Mouse (Mus musculus): ENCODE measurements around the gene Cage1. TPM values are rescaled to one million over a fixed set of nuclear protein-coding genes. Genes with fewer than 3 reads are reported as not detected.

Gene Cage1
- polyA plus RNA-seq, 1 experiment from 2014 or later: 0.94 TPM

GRCm38 (mm10) chr13:37981063-37981462, 55.8 kb downstream of the Cage1 start:
- Histone ChIP-seq H3K4me3 (ENCODE audit: low read depth, low read length) (no peak overlapping the region), H3K9me3 (replicated peaks; ENCODE audit: control insufficient read depth, low read length) (no peaks in the 10 kb centered on the region), H3K4me2 (no peak overlapping the region), H3K27ac (ENCODE audit: low read depth, low read length) (no peak overlapping the region), H3K4me1 (ENCODE audit: control insufficient read depth, insufficient read depth, low read length) (no peaks in the 10 kb centered on the region), H3K27me3 (ENCODE audit: control insufficient read depth, insufficient read depth, low read length) (no peaks in the 10 kb centered on the region), H3K9ac (ENCODE audit: low read depth, low read length) (no peak overlapping the region), H3K36me3 (ENCODE audit: control insufficient read depth, insufficient read depth, low read length) (peaks cover 52% of the 10 kb centered on the region)
- ATAC-seq (replicated peaks; ENCODE audit: insufficient number of reproducible peaks, low FRiP score, low TSS enrichment): no peak
- 90% methylated on average over 5 of the region's 5 CpGs for WGBS (ENCODE audit: insufficient replicate concordance)

- Histone ChIP-seq H3K4me3 (ENCODE audit: low read depth, low read length) (no peak overlapping the region), H3K36me3 (ENCODE audit: control insufficient read depth, insufficient read depth, low read length) (peaks cover 49% of the 10 kb centered on the region)
- 93% methylated on average over 10 of the region's 10 CpGs for WGBS (ENCODE audit: insufficient replicate concordance)
Observed at GRCm38 (mm10) chr13:37980346-37980745, 56.5 kb downstream of the Cage1 start.

GRCm38 (mm10) chr13:37979506-37979905, 57.4 kb downstream of the Cage1 start:
- Histone ChIP-seq H3K36me3 (ENCODE audit: control insufficient read depth, insufficient read depth, low read length) (peaks cover 47% of the 10 kb centered on the region), H3K27me3 (ENCODE audit: control insufficient read depth, insufficient read depth, low read length) (no peaks in the 10 kb centered on the region), H3K4me2 (no peak overlapping the region), H3K4me3 (ENCODE audit: low read depth, low read length) (no peak overlapping the region), H3K9me3 (replicated peaks; ENCODE audit: control insufficient read depth, low read length) (no peaks in the 10 kb centered on the region), H3K27ac (ENCODE audit: low read depth, low read length) (no peak overlapping the region), H3K9ac (ENCODE audit: low read depth, low read length) (no peak overlapping the region), H3K4me1 (ENCODE audit: control insufficient read depth, insufficient read depth, low read length) (no peaks in the 10 kb centered on the region)
- no peak for ATAC-seq (replicated peaks; ENCODE audit: insufficient number of reproducible peaks, low FRiP score, low TSS enrichment)
- 93% methylated on average over 12 of the region's 12 CpGs for WGBS (ENCODE audit: insufficient replicate concordance)

More at GRCm38 (mm10) chr13:37980346-37980745, 56.5 kb downstream of the Cage1 start:
- Histone ChIP-seq H3K9ac (ENCODE audit: low read depth, low read length) (no peak overlapping the region), H3K27ac (ENCODE audit: low read depth, low read length) (no peak overlapping the region), H3K4me1 (ENCODE audit: control insufficient read depth, insufficient read depth, low read length) (no peaks in the 10 kb centered on the region), H3K4me2 (no peak overlapping the region), H3K27me3 (ENCODE audit: control insufficient read depth, insufficient read depth, low read length) (no peaks in the 10 kb centered on the region), H3K9me3 (replicated peaks; ENCODE audit: control insufficient read depth, low read length) (no peaks in the 10 kb centered on the region)
- no peak for ATAC-seq (replicated peaks; ENCODE audit: insufficient number of reproducible peaks, low FRiP score, low TSS enrichment)

GRCm38 (mm10) chr13:37974731-37975130, 62.1 kb downstream of the Cage1 start:
- Histone ChIP-seq H3K4me3 (ENCODE audit: low read depth, low read length) (no peak overlapping the region), H3K4me1 (ENCODE audit: control insufficient read depth, insufficient read depth, low read length) (no peaks in the 10 kb centered on the region), H3K9ac (ENCODE audit: low read depth, low read length) (no peak overlapping the region), H3K36me3 (ENCODE audit: control insufficient read depth, insufficient read depth, low read length) (peaks cover 24% of the 10 kb centered on the region), H3K9me3 (replicated peaks; ENCODE audit: control insufficient read depth, low read length) (no peaks in the 10 kb centered on the region), H3K4me2 (no peak overlapping the region), H3K27ac (ENCODE audit: low read depth, low read length) (no peak overlapping the region), H3K27me3 (ENCODE audit: control insufficient read depth, insufficient read depth, low read length) (no peaks in the 10 kb centered on the region)
- ATAC-seq (replicated peaks; ENCODE audit: insufficient number of reproducible peaks, low FRiP score, low TSS enrichment): no peak
- WGBS (ENCODE audit: insufficient replicate concordance): 88% methylated on average over 5 of the region's 5 CpGs

DNA sequence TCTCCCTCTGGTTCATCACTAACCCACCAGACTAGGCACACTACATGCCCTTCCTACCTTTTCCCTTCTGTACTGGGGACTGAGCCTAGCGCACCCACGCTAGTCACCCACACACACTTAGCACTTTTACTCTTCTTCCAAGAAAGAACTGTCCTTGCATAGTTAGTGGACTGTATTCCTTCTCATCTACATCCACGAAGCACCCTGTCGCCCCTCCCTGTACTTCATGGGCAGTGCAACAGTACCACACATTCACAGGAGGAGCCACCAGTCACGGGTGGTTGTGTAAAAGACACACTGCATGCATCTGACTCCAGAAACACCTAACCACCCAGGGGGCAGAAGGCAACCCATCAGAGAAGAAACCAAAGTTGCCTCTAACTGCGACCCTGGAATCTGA, 62.8 kb downstream of the Cage1 start:
- Histone ChIP-seq H3K9me3 (replicated peaks; ENCODE audit: control insufficient read depth, low read length) (no peaks in the 10 kb centered on the region), H3K9ac (ENCODE audit: low read depth, low read length) (no peak overlapping the region), H3K4me3 (ENCODE audit: low read depth, low read length) (no peak overlapping the region), H3K36me3 (ENCODE audit: control insufficient read depth, insufficient read depth, low read length) (peaks cover 18% of the 10 kb centered on the region), H3K4me1 (ENCODE audit: control insufficient read depth, insufficient read depth, low read length) (no peaks in the 10 kb centered on the region), H3K27me3 (ENCODE audit: control insufficient read depth, insufficient read depth, low read length) (no peaks in the 10 kb centered on the region), H3K27ac (ENCODE audit: low read depth, low read length) (no peak overlapping the region), H3K4me2 (no peak overlapping the region)
- WGBS (ENCODE audit: insufficient replicate concordance): 83% methylated on average over 6 of the region's 6 CpGs
- no peak for ATAC-seq (replicated peaks; ENCODE audit: insufficient number of reproducible peaks, low FRiP score, low TSS enrichment)

- Histone ChIP-seq H3K9ac (ENCODE audit: low read depth, low read length) (no peak overlapping the region), H3K36me3 (ENCODE audit: control insufficient read depth, insufficient read depth, low read length) (peaks cover 2% of the 10 kb centered on the region; the same call in 1 of the 2 replicates), H3K4me1 (ENCODE audit: control insufficient read depth, insufficient read depth, low read length) (peaks cover 2% of the 10 kb centered on the region; the same call in 1 of the 2 replicates), H3K9me3 (replicated peaks; ENCODE audit: control insufficient read depth, low read length) (no peaks in the 10 kb centered on the region), H3K4me3 (ENCODE audit: low read depth, low read length) (no peak overlapping the region), H3K27ac (ENCODE audit: low read depth, low read length) (no peak overlapping the region), H3K27me3 (ENCODE audit: control insufficient read depth, insufficient read depth, low read length) (no peaks in the 10 kb centered on the region), H3K4me2 (no peak overlapping the region)
- WGBS (ENCODE audit: insufficient replicate concordance): 67% methylated on average over 11 of the region's 11 CpGs
- ATAC-seq (replicated peaks; ENCODE audit: insufficient number of reproducible peaks, low FRiP score, low TSS enrichment): no peak
Observed at GRCm38 (mm10) chr13:37970887-37971530, 65.9 kb downstream of the Cage1 start.

- Histone ChIP-seq H3K27ac (ENCODE audit: low read depth, low read length) (no peak overlapping the region), H3K36me3 (ENCODE audit: control insufficient read depth, insufficient read depth, low read length) (no peaks in the 10 kb centered on the region), H3K4me2 (no peak overlapping the region), H3K4me3 (ENCODE audit: low read depth, low read length) (no peak overlapping the region), H3K9me3 (replicated peaks; ENCODE audit: control insufficient read depth, low read length) (no peaks in the 10 kb centered on the region), H3K9ac (ENCODE audit: low read depth, low read length) (no peak overlapping the region), H3K4me1 (ENCODE audit: control insufficient read depth, insufficient read depth, low read length) (peaks cover 11% of the 10 kb centered on the region; the same call in 1 of the 2 replicates), H3K27me3 (ENCODE audit: control insufficient read depth, insufficient read depth, low read length) (no peaks in the 10 kb centered on the region)
- ATAC-seq (replicated peaks; ENCODE audit: insufficient number of reproducible peaks, low FRiP score, low TSS enrichment): no peak
- 35% methylated on average over 8 of the region's 8 CpGs for WGBS (ENCODE audit: insufficient replicate concordance)
Observed at GRCm38 (mm10) chr13:37969988-37970387, 66.9 kb downstream of the Cage1 start.

DNA sequence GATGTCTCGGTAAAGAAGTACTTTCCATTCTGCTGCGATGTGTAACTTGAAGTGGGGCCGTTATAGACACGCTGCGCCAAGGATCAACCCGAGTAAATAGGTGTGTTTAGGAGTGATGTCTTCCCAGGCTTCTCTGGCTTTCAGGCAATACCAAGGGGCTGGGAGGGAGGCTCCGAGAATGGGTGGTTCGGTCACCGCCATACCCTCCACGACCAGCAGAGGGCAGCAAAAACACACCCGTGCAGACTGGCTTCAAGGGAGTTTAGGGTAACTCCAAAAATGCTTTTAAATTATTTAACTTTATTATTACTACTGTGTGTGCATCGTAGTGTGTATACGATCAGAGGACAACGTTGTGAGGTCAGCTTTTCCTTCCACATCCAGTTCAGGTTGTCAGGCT, 67.5 kb downstream of the Cage1 start:
- no peak overlapping the region for H3K27ac ChIP-seq (ENCODE audit: low read depth, low read length)
- H3K9me3 ChIP-seq (replicated peaks; ENCODE audit: control insufficient read depth, low read length): no peaks in the 10 kb centered on the region
- H3K4me1 ChIP-seq (ENCODE audit: control insufficient read depth, insufficient read depth, low read length): peaks cover 17% of the 10 kb centered on the region
- H3K9ac ChIP-seq (ENCODE audit: low read depth, low read length): no peak overlapping the region
- no peak overlapping the region for H3K4me2 ChIP-seq
- H3K27me3 ChIP-seq (ENCODE audit: control insufficient read depth, insufficient read depth, low read length): no peaks in the 10 kb centered on the region
- no peaks in the 10 kb centered on the region for H3K36me3 ChIP-seq (ENCODE audit: control insufficient read depth, insufficient read depth, low read length)
- ATAC-seq (replicated peaks; ENCODE audit: insufficient number of reproducible peaks, low FRiP score, low TSS enrichment): no peak
- 9% methylated on average over 14 of the region's 14 CpGs for WGBS (ENCODE audit: insufficient replicate concordance)
- H3K4me3 ChIP-seq (ENCODE audit: low read depth, low read length): no peak overlapping the region

DNA sequence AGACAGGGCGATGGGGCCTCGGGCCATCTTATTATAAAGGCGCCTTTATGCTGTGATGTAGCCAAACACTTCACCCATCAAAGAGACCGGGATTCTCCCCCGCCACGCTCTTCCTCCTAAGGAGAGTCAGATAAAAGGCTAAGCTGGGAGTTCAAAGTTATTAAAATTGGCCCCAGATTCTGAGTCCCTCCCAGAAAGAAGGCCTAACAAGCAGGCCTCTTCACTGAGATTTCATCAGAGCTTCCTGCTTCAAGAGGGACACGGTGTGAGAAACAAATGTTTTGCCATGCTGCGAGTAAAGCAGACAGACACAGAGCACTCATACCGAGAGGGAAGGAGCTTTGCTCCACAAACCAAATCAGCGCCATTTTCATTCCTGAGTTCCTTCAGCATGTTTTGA, 69.3 kb downstream of the Cage1 start:
- no peak overlapping the region for H3K9ac ChIP-seq (ENCODE audit: low read depth, low read length)
- no peak overlapping the region for H3K4me3 ChIP-seq (ENCODE audit: low read depth, low read length)
- peaks cover 24% of the 10 kb centered on the region for H3K4me1 ChIP-seq (ENCODE audit: control insufficient read depth, insufficient read depth, low read length)
- H3K36me3 ChIP-seq (ENCODE audit: control insufficient read depth, insufficient read depth, low read length): no peaks in the 10 kb centered on the region
- H3K27ac ChIP-seq (ENCODE audit: low read depth, low read length): no peak overlapping the region; the same call in 1 of the 2 replicates
- H3K4me2 ChIP-seq: no peak overlapping the region
- no peaks in the 10 kb centered on the region for H3K9me3 ChIP-seq (replicated peaks; ENCODE audit: control insufficient read depth, low read length)
- no peak for ATAC-seq (replicated peaks; ENCODE audit: insufficient number of reproducible peaks, low FRiP score, low TSS enrichment)
- no peaks in the 10 kb centered on the region for H3K27me3 ChIP-seq (ENCODE audit: control insufficient read depth, insufficient read depth, low read length)
- 57% methylated on average over 10 of the region's 10 CpGs for WGBS (ENCODE audit: insufficient replicate concordance)

All from heart, embryonic 11.5 days (tissue).